Mouse (Mus musculus): ENCODE data around the gene Rtn3. TPM values are rescaled to one million over a fixed set of nuclear protein-coding genes. Genes with fewer than 3 reads are reported as not detected.
A peak's percentile ranks its signal among the peaks of the same experiment; 100 is the strongest.

The Rtn3 gene
- total RNA-seq, 1 experiment from 2014 or later, result 76.2 TPM

GRCm38 (mm10) chr19:7493352-7494186, 10.5 kb upstream of the Rtn3 start, which contains the start of gene Atl3:
Atl3 (plus strand) TSS chr19:7494040.
- ATAC-seq (replicated peaks in 1 of 2; ENCODE audit: insufficient read depth in 1 of 2, low FRiP score in 2 of 2, low TSS enrichment in 1 of 2, low read depth in 1 of 2, poor library complexity in 2 of 2, severe bottlenecking in 2 of 2), result no peak; a peak in 1 of 4 replicates

- ATAC-seq (replicated peaks in 1 of 2; ENCODE audit: insufficient read depth in 1 of 2, low FRiP score in 2 of 2, low TSS enrichment in 1 of 2, low read depth in 1 of 2, poor library complexity in 2 of 2, severe bottlenecking in 2 of 2), result no peak
These were observed 9.6 kb upstream of the Rtn3 start for GRCm38 (mm10) chr19:7492682-7493081.

- ATAC-seq (replicated peaks in 1 of 2; ENCODE audit: insufficient read depth in 1 of 2, low FRiP score in 2 of 2, low TSS enrichment in 1 of 2, low read depth in 1 of 2, poor library complexity in 2 of 2, severe bottlenecking in 2 of 2), result no peak
These were observed 8.9 kb upstream of the Rtn3 start for GRCm38 (mm10) chr19:7491960-7492359.

GRCm38 (mm10) chr19:7487680-7488079, 4.6 kb upstream of the Rtn3 start:
- no peak for ATAC-seq (replicated peaks in 1 of 2; ENCODE audit: insufficient read depth in 1 of 2, low FRiP score in 2 of 2, low TSS enrichment in 1 of 2, low read depth in 1 of 2, poor library complexity in 2 of 2, severe bottlenecking in 2 of 2)

- no peak for ATAC-seq (replicated peaks in 1 of 2; ENCODE audit: insufficient read depth in 1 of 2, low FRiP score in 2 of 2, low TSS enrichment in 1 of 2, low read depth in 1 of 2, poor library complexity in 2 of 2, severe bottlenecking in 2 of 2)
These were observed 995 bp upstream of the Rtn3 start for GRCm38 (mm10) chr19:7484076-7484475.

GRCm38 (mm10) chr19:7483512-7483882, 416 bp upstream of the Rtn3 start:
- peak in 1 of 2 experiments; percentile 57; a peak in 2 of 4 replicates for ATAC-seq (replicated peaks in 1 of 2; ENCODE audit: insufficient read depth in 1 of 2, low FRiP score in 2 of 2, low TSS enrichment in 1 of 2, low read depth in 1 of 2, poor library complexity in 2 of 2, severe bottlenecking in 2 of 2)

GRCm38 (mm10) chr19:7482266-7482598, 849 bp downstream of the Rtn3 start:
- no peak for ATAC-seq (replicated peaks in 1 of 2; ENCODE audit: insufficient read depth in 1 of 2, low FRiP score in 2 of 2, low TSS enrichment in 1 of 2, low read depth in 1 of 2, poor library complexity in 2 of 2, severe bottlenecking in 2 of 2)

- no peak for ATAC-seq (replicated peaks in 1 of 2; ENCODE audit: insufficient read depth in 1 of 2, low FRiP score in 2 of 2, low TSS enrichment in 1 of 2, low read depth in 1 of 2, poor library complexity in 2 of 2, severe bottlenecking in 2 of 2)
These were observed 1.4 kb downstream of the Rtn3 start for GRCm38 (mm10) chr19:7481541-7482265.

- ATAC-seq (replicated peaks in 1 of 2; ENCODE audit: insufficient read depth in 1 of 2, low FRiP score in 2 of 2, low TSS enrichment in 1 of 2, low read depth in 1 of 2, poor library complexity in 2 of 2, severe bottlenecking in 2 of 2), result no peak
These were observed 3.3 kb downstream of the Rtn3 start for GRCm38 (mm10) chr19:7479751-7480248.

- ATAC-seq (replicated peaks in 1 of 2; ENCODE audit: insufficient read depth in 1 of 2, low FRiP score in 2 of 2, low TSS enrichment in 1 of 2, low read depth in 1 of 2, poor library complexity in 2 of 2, severe bottlenecking in 2 of 2), result no peak
These were observed 12.4 kb downstream of the Rtn3 start for GRCm38 (mm10) chr19:7470643-7471042.

- no peak for ATAC-seq (replicated peaks in 1 of 2; ENCODE audit: insufficient read depth in 1 of 2, low FRiP score in 2 of 2, low TSS enrichment in 1 of 2, low read depth in 1 of 2, poor library complexity in 2 of 2, severe bottlenecking in 2 of 2)
These were observed 15.2 kb downstream of the Rtn3 start for GRCm38 (mm10) chr19:7467915-7468314.

GRCm38 (mm10) chr19:7459370-7459769, 23.7 kb downstream of the Rtn3 start:
- ATAC-seq (replicated peaks in 1 of 2; ENCODE audit: insufficient read depth in 1 of 2, low FRiP score in 2 of 2, low TSS enrichment in 1 of 2, low read depth in 1 of 2, poor library complexity in 2 of 2, severe bottlenecking in 2 of 2), result no peak

- no peak for ATAC-seq (replicated peaks in 1 of 2; ENCODE audit: insufficient read depth in 1 of 2, low FRiP score in 2 of 2, low TSS enrichment in 1 of 2, low read depth in 1 of 2, poor library complexity in 2 of 2, severe bottlenecking in 2 of 2)
These were observed 24.2 kb downstream of the Rtn3 start for GRCm38 (mm10) chr19:7458901-7459300.

GRCm38 (mm10) chr19:7456803-7457202, 26.3 kb downstream of the Rtn3 start:
- ATAC-seq (replicated peaks in 1 of 2; ENCODE audit: insufficient read depth in 1 of 2, low FRiP score in 2 of 2, low TSS enrichment in 1 of 2, low read depth in 1 of 2, poor library complexity in 2 of 2, severe bottlenecking in 2 of 2), result no peak

GRCm38 (mm10) chr19:7445596-7445995, 37.5 kb downstream of the Rtn3 start:
- ATAC-seq (replicated peaks in 1 of 2; ENCODE audit: insufficient read depth in 1 of 2, low FRiP score in 2 of 2, low TSS enrichment in 1 of 2, low read depth in 1 of 2, poor library complexity in 2 of 2, severe bottlenecking in 2 of 2), result no peak

GRCm38 (mm10) chr19:7445105-7445504, 38.0 kb downstream of the Rtn3 start:
- ATAC-seq (replicated peaks in 1 of 2; ENCODE audit: insufficient read depth in 1 of 2, low FRiP score in 2 of 2, low TSS enrichment in 1 of 2, low read depth in 1 of 2, poor library complexity in 2 of 2, severe bottlenecking in 2 of 2), result no peak

GRCm38 (mm10) chr19:7441493-7441892, 41.6 kb downstream of the Rtn3 start:
- ATAC-seq (replicated peaks in 1 of 2; ENCODE audit: insufficient read depth in 1 of 2, low FRiP score in 2 of 2, low TSS enrichment in 1 of 2, low read depth in 1 of 2, poor library complexity in 2 of 2, severe bottlenecking in 2 of 2), result peak; percentile 49 to 56; a peak in 2 of 4 replicates

GRCm38 (mm10) chr19:7438295-7438694, 44.8 kb downstream of the Rtn3 start:
- peak in 1 of 2 experiments; percentile 62; a peak in 3 of 4 replicates for ATAC-seq (replicated peaks in 1 of 2; ENCODE audit: insufficient read depth in 1 of 2, low FRiP score in 2 of 2, low TSS enrichment in 1 of 2, low read depth in 1 of 2, poor library complexity in 2 of 2, severe bottlenecking in 2 of 2)

Data from hematopoietic stem cell, adult 5-6 weeks (primary cell).